Mouse (Mus musculus) subcutaneous adipose tissue, adult 2 months (tissue): ENCODE results near the gene Ppp2r3d. TPM values are rescaled to one million over a fixed set of nuclear protein-coding genes. Genes with fewer than 3 reads are reported as not detected.

Experiments used
- polyA plus RNA-seq: library from polyadenylated mRNA; depleted of rRNA; stranded (reverse); fragments of >200 nt; gene quantifications from 2 replicates; pipeline ENCODE4 v1.2.3, GENCODE M21; 2012; ENCODE audit warnings: low replicate concordance; rRNA removed

The Ppp2r3d gene
- polyA plus RNA-seq: 144 and 268 TPM in 2 replicates

DNA sequence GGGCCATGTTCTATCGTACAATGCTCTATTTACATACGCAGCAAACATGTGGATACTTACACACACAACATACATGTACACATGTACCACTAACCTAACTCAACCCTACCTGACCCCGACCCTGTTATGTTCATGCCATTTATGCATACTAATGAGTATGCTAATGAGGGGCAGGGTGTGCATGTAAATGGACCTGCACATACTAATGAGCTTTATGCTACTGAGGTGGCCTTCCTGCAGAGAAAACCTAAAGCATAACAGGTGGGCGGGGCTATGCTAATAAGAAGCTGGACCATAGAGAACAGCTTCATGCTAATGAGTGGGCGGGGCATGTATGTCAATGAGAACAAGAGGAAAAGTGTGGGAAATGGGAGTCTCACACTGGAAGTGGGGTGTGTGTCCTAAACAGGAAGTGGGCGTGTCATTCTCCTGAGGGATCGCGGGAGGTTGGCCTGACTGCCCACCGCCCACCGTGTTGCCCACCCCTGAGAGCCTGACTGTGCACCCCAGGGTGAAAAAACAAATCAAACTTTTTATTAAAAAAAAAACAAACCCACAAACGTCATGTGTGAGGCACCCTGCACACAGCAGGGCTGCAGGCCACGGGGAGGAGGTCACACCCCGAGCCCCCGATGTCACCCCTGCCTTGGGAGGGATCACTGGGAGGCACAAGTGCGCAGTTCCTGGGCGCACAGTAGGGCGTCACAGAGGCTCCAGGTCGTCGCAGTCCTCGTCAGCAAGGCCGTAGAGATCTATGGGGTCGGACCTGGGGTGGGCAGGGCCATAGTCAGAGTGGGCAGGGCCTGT lies at the start of gene Ppp2r3d:
Gene Ppp2r3d (minus strand): TSS at position 803 of the 807 bp plus-strand sequence.

DNA sequence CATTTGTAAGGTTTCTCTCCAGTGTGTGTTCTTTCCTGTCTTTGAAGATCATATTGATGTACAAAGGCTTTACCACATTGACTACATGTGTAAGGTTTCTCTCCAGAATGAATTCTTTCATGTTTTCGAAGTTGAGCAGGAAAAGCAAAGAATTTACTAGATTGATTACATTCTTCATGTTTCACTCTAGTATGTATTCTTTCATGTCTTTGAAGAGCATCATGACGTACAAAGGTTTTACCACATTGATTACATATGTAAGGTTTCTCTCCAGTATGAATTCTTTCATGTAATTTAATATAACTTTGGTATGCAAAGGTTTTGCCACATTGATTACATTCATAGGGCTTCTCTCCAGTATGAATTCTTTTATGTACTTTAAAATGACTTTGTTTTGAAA lies 17.0 kb upstream of the Ppp2r3d start, which contains the start of gene Gm21836:
Gene Gm21836 (minus strand): TSS at position 101 of the 400 bp plus-strand sequence.

Other genes with a start within 250 kb of the Ppp2r3d start
- gene 2010315B03Rik, start 164.2 kb downstream of the Ppp2r3d start, polyA plus RNA-seq: 4.3 TPM in 2 replicates
- gene Gm21836, start 16.9 kb upstream of the Ppp2r3d start, polyA plus RNA-seq: not detected in 2 replicates